Mouse (Mus musculus): ENCODE measurements around the gene Tbc1d9b.

Gene Tbc1d9b

DNA sequence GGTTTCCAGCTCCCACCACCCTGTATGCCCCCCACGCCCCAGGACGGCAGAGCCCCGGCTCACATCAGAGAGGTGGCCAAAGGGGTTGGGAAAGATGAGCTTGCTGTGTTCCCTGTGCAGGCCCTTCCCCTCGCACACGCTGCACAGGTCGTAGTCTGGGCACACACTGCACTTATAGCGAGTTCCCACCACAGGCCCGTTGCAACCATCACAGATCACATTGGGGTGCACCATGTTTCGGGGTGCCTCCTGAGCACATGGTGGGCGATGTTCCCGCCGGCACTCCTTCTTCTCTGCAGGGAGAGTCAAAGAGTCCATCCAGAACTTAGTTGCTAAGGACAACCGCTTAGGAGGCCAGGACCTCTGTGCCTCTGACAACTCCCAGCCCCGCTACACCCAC, 76.1 kb downstream of the Tbc1d9b start:
- in situ Hi-C loops (cut with MboI; ENCODE audit: low sequenced_read_pairs) = no loop called here

DNA sequence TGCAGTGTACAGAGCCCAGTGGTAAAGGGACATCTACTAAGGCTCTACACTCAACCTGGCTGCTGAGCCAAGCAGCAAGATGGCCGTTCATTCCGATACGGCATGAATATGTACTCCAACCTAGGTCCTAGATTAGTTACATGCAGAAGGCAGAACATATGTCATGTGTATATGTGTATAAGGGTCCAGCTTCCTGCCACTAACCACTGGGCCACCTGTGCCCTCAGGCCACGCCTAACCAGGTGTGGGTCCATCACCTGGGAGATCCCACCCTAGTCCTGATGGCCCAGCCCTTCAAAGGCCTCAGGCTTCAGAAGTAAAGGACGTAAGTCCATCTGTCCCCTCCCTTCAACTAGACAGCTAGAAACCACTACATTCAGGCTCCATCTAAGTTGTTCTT, 76.8 kb downstream of the Tbc1d9b start:
- in situ Hi-C loops (cut with MboI; ENCODE audit: low sequenced_read_pairs) = no loop called here

GRCm38 (mm10) chr11:50210101-50210504, 78.9 kb downstream of the Tbc1d9b start:
- in situ Hi-C loops (cut with MboI; ENCODE audit: low sequenced_read_pairs) = no loop called here

GRCm38 (mm10) chr11:50210505-50211151, 79.4 kb downstream of the Tbc1d9b start, which contains the start of the genes Sqstm1 and Mgat4b:
Gene Sqstm1, minus strand, starts transcription at chr11:50210827.
Gene Mgat4b, plus strand, starts transcription at chr11:50210890.
- in situ Hi-C loops (cut with MboI; ENCODE audit: low sequenced_read_pairs) = no loop called here

- in situ Hi-C loops (cut with MboI; ENCODE audit: low sequenced_read_pairs) = no loop called here
These were observed 80.3 kb downstream of the Tbc1d9b start for GRCm38 (mm10) chr11:50211322-50212059.

DNA sequence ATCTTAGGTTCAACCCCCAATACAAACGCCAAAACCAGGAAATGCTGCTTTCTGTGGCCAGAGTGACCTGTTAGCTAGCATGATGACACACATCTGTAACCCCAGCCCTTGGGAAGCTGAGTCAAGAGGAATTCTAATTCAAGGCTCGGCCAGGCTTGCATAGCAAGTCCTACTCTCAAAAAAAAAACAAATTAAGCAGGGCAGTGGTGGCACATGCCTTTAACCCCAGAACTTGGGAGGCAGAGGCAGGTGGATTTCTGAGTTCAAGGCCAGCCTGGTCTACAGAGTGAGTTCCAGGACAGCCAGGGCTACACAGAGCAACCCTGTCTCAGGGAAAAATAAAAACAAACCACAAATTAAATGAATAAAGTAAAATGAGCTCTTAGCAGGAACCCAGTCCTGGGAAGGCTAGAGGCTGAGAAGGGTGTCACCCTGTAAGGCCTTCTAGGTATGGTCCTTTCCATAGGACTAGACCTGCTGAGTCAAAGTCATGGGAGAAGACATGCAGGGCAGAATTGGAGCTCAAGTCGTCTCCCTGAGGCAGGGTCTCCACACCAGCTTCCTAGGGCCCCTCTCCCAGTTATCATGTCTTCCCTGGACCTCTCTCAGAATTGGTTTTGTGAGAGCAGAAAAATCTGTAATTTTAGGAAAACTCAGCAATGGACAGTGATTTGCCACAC, 81.0 kb downstream of the Tbc1d9b start:
- in situ Hi-C loops (cut with MboI; ENCODE audit: low sequenced_read_pairs) = no loop called here

DNA sequence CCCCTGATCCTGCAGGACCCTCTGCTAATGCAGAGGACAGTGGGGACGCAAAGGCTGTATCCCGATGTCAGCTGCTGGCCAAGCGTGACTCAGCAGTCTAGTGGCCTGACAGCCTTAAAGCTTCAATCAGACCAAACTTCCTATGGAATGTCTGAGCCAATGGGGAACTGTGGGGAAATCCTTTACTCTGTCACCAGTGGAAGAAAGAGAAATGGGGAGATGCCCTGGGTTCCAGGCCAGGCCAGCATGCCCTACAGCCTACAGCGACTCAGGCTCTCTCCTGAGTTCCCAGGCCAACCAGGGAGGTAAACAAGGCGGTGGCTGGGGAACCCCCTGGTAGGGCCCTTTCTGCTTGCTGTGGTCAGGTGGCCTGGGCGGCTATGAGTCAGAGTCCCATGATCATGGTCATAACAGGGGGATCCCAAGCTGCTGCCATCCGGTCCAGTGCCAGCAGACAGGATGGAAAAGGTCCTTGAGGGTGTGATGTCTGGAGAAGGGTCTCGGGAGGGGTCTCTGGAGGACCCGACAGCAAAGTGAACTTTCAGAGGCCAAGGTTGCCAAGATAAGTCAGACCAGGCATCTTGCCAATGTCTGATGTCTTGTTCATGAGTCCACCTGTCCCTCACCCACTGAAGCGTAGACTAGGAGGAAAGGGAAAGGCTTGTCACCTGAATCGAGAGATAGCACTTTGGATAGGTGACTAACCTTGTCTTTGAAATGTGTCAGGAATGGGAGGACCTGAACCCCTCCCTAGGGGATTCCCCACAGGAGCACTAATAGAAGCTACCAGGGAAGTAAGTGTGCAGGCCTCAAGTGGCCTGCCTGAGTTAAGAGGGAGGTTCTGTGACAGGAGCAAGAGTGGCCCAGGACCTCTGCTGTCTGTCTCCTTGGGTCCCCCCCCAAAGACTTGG, 81.9 kb downstream of the Tbc1d9b start:
- in situ Hi-C loops (cut with MboI; ENCODE audit: low sequenced_read_pairs) = no loop called here

GRCm38 (mm10) chr11:50214631-50215030, 83.4 kb downstream of the Tbc1d9b start:
- in situ Hi-C loops (cut with MboI; ENCODE audit: low sequenced_read_pairs) = no loop called here

- in situ Hi-C loops (cut with MboI; ENCODE audit: low sequenced_read_pairs) = no loop called here
These were observed 84.4 kb downstream of the Tbc1d9b start for GRCm38 (mm10) chr11:50215633-50216032.

GRCm38 (mm10) chr11:50216724-50217366, 85.6 kb downstream of the Tbc1d9b start:
- in situ Hi-C loops (cut with MboI; ENCODE audit: low sequenced_read_pairs) = no loop called here

- in situ Hi-C loops (cut with MboI; ENCODE audit: low sequenced_read_pairs) = no loop called here
These were observed 86.6 kb downstream of the Tbc1d9b start for GRCm38 (mm10) chr11:50217811-50218210.

- in situ Hi-C loops (cut with MboI; ENCODE audit: low sequenced_read_pairs) = no loop called here
These were observed 88.6 kb downstream of the Tbc1d9b start for GRCm38 (mm10) chr11:50219833-50220232.

Measured in CH12F3 (cell line).